Mouse (Mus musculus) liver, embryonic 14.5 days (tissue): ENCODE results near the gene Cbfb.
A peak's percentile ranks its signal among the peaks of the same experiment; 100 is the strongest.

ENCODE experiments used
- CTCF ChIP-seq: IDR thresholded peaks from 2 replicates; pipeline ENCODE4 v1.5.1; 2016; ENCODE audit warnings: antibody characterized with exemption, low read depth, control low read depth
- EP300 ChIP-seq: IDR thresholded peaks from 2 replicates; pipeline ENCODE4 v1.6.1; 2016; ENCODE audit warnings: antibody characterized with exemption, low read depth

- peak; percentile 15; the same call in 1 of the 2 replicates for TF ChIP-seq CTCF
- no peak for TF ChIP-seq EP300
These were observed 87.0 kb downstream of the Cbfb start for GRCm38 (mm10) chr8:105257318-105258114.
